Mouse (Mus musculus): ENCODE results near the gene Ajap1. TPM values are rescaled to one million over a fixed set of nuclear protein-coding genes. Genes with fewer than 3 reads are reported as not detected.
A peak's percentile ranks its signal among the peaks of the same experiment; 100 is the strongest.

Gene Ajap1
- polyA plus RNA-seq, 1 experiment from 2014 or later = 0.45 TPM

GRCm38 (mm10) chr4:153437196-153437595 lies 45.4 kb downstream of the Ajap1 start:
- Histone ChIP-seq H3K4me1 (peaks cover 20% of the 10 kb centered on the region), H3K27me3 (ENCODE audit: low read depth, poor library complexity, severe bottlenecking) (no peaks in the 10 kb centered on the region), H3K36me3 (no peaks in the 10 kb centered on the region), H3K4me3 (no peak overlapping the region), H3K9me3 (replicated peaks) (no peaks in the 10 kb centered on the region), H3K27ac (no peak overlapping the region)
- DNase-seq (ENCODE audit: low spot score) = no peak
- WGBS = 82% methylated on average over 9 of the region's 9 CpGs

- Histone ChIP-seq H3K27me3 (ENCODE audit: low read depth, poor library complexity, severe bottlenecking) (no peaks in the 10 kb centered on the region), H3K4me3 (no peak overlapping the region), H3K36me3 (no peaks in the 10 kb centered on the region), H3K27ac (0 out of 2 replicates have a peak overlapping the region, but pooled peaks have one; percentile 19), H3K9me3 (replicated peaks) (no peaks in the 10 kb centered on the region), H3K4me1 (peaks cover 20% of the 10 kb centered on the region)
- DNase-seq (ENCODE audit: low spot score) = no peak
- WGBS = 73% methylated on average over 5 of the region's 5 CpGs
Measured at GRCm38 (mm10) chr4:153435917-153436316, 46.7 kb downstream of the Ajap1 start.

DNA sequence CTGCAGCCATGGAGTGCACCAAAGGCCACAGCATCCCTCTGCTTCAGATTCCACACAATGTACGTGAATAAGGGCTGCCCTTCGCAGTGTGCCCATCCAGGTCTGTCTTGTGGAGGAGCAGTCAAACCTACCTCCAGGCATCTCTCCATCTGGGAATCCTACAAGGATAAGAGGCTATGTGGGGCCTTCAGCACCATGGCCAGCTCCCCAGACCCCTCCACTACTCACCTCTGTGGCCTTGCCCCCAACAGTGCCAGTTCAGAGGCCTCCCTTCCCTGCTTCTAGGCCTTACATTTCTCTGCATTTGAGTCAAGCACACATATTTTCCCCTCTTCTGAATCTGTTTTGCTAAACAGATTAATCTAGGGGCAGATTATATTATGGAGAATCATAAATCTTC lies 52.6 kb downstream of the Ajap1 start:
- H3K27ac ChIP-seq = no peak overlapping the region
- H3K36me3 ChIP-seq = no peaks in the 10 kb centered on the region
- H3K4me1 ChIP-seq = peaks cover 10% of the 10 kb centered on the region
- H3K4me3 ChIP-seq = no peak overlapping the region
- no peaks in the 10 kb centered on the region for H3K9me3 ChIP-seq (replicated peaks)
- 83% methylated on average over 2 of the region's 2 CpGs for WGBS
- peak; percentile 69 for DNase-seq (ENCODE audit: low spot score)
- H3K27me3 ChIP-seq (ENCODE audit: low read depth, poor library complexity, severe bottlenecking) = no peaks in the 10 kb centered on the region

- no peaks in the 10 kb centered on the region for H3K27me3 ChIP-seq (ENCODE audit: low read depth, poor library complexity, severe bottlenecking)
- H3K36me3 ChIP-seq = no peaks in the 10 kb centered on the region
- no peaks in the 10 kb centered on the region for H3K9me3 ChIP-seq (replicated peaks)
- peaks cover 10% of the 10 kb centered on the region for H3K4me1 ChIP-seq
- no peak overlapping the region for H3K4me3 ChIP-seq
- no peak overlapping the region for H3K27ac ChIP-seq
- DNase-seq (ENCODE audit: low spot score) = no peak
- WGBS = 80% methylated on average over 16 of the region's 16 CpGs
Measured at GRCm38 (mm10) chr4:153425961-153426656, 56.5 kb downstream of the Ajap1 start.

DNA sequence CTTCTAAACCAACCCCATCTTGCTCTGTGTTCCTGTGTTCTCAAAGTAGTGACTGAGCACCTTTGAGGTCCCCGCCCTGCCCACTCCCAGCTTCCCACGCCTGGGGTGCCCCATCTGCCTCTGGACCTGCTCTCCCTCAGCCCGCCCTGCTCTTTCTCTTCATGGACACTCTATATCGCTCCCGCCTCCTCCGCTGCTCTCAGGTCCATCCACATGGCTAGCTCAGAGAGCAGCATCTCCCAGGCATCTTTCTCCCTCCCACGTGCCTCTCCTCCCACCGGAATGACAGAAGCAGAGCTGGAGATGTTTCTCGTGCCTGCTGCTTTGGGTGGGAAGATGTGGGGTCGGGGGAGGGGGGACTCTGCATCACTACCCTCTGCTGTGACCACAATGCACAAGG lies 58.3 kb downstream of the Ajap1 start:
- 85% methylated on average over 10 of the region's 10 CpGs for WGBS
- Histone ChIP-seq H3K27me3 (ENCODE audit: low read depth, poor library complexity, severe bottlenecking) (no peaks in the 10 kb centered on the region), H3K36me3 (no peaks in the 10 kb centered on the region), H3K4me3 (no peak overlapping the region), H3K27ac (no peak overlapping the region), H3K4me1 (peaks cover 18% of the 10 kb centered on the region), H3K9me3 (replicated peaks) (no peaks in the 10 kb centered on the region)
- DNase-seq (ENCODE audit: low spot score) = no peak

- Histone ChIP-seq H3K27me3 (ENCODE audit: low read depth, poor library complexity, severe bottlenecking) (peaks cover 12% of the 10 kb centered on the region; the same call in 1 of the 2 replicates), H3K36me3 (no peaks in the 10 kb centered on the region), H3K27ac (0 out of 2 replicates have a peak overlapping the region, but pooled peaks have one; percentile 9), H3K4me1 (peaks cover 34% of the 10 kb centered on the region), H3K9me3 (replicated peaks) (no peaks in the 10 kb centered on the region), H3K4me3 (peak overlapping the region; percentile 50)
- DNase-seq (ENCODE audit: low spot score) = peak; percentile 55
- 2% methylated on average over 11 of the region's 12 CpGs for WGBS
Measured at GRCm38 (mm10) chr4:153417926-153418325, 64.7 kb downstream of the Ajap1 start.

- DNase-seq (ENCODE audit: low spot score) = peak; percentile 69
- 6% methylated on average over 23 of the region's 23 CpGs for WGBS
Measured at GRCm38 (mm10) chr4:153417164-153417896, 65.3 kb downstream of the Ajap1 start.

GRCm38 (mm10) chr4:153416111-153416510 lies 66.5 kb downstream of the Ajap1 start:
- Histone ChIP-seq H3K27ac (no peak overlapping the region), H3K4me1 (peaks cover 34% of the 10 kb centered on the region), H3K9me3 (replicated peaks) (no peaks in the 10 kb centered on the region), H3K36me3 (no peaks in the 10 kb centered on the region), H3K27me3 (ENCODE audit: low read depth, poor library complexity, severe bottlenecking) (peaks cover 12% of the 10 kb centered on the region; the same call in 1 of the 2 replicates), H3K4me3 (no peak overlapping the region)
- DNase-seq (ENCODE audit: low spot score) = no peak
- 63% methylated on average over 9 of the region's 9 CpGs for WGBS

More at GRCm38 (mm10) chr4:153417164-153417896, 65.3 kb downstream of the Ajap1 start:
- H3K36me3 ChIP-seq = no peaks in the 10 kb centered on the region
- peaks cover 12% of the 10 kb centered on the region; the same call in 1 of the 2 replicates for H3K27me3 ChIP-seq (ENCODE audit: low read depth, poor library complexity, severe bottlenecking)
- H3K4me3 ChIP-seq = peak overlapping the region; percentile 50
- 0 out of 2 replicates have a peak overlapping the region, but pooled peaks have one; percentile 9 for H3K27ac ChIP-seq
- no peaks in the 10 kb centered on the region for H3K9me3 ChIP-seq (replicated peaks)
- H3K4me1 ChIP-seq = peaks cover 34% of the 10 kb centered on the region

- no peak overlapping the region for H3K4me3 ChIP-seq
- no peaks in the 10 kb centered on the region for H3K9me3 ChIP-seq (replicated peaks)
- no peak overlapping the region for H3K27ac ChIP-seq
- no peaks in the 10 kb centered on the region for H3K36me3 ChIP-seq
- H3K4me1 ChIP-seq = no peaks in the 10 kb centered on the region
- no peaks in the 10 kb centered on the region for H3K27me3 ChIP-seq (ENCODE audit: low read depth, poor library complexity, severe bottlenecking)
- no peak for DNase-seq (ENCODE audit: low spot score)
- 90% methylated on average over 8 of the region's 8 CpGs for WGBS
Measured at GRCm38 (mm10) chr4:153398421-153398820, 84.2 kb downstream of the Ajap1 start.

DNA sequence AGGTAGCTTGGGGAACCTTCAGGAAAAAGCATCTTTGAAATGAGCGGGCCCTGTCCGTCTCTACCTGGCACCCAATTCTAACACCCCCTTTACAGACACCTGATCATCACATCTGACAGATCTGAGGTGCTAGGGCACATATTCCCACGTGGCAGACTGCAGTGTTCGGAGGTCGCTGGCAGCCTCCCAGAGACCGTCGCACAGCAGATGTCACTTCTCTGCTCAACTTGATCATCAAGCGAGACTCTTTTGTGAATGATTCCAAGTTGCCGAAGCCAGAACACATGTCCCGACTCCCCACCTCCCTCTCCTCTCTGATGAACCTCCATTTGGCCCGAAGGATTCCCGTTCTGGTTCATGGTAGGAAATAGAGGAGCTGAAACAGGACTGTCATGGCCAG lies 95.1 kb downstream of the Ajap1 start:
- H3K9me3 ChIP-seq (replicated peaks) = no peaks in the 10 kb centered on the region; the same call in 1 of the 2 replicates
- H3K4me1 ChIP-seq = no peaks in the 10 kb centered on the region
- WGBS = 95% methylated on average over 12 of the region's 12 CpGs
- H3K27me3 ChIP-seq (ENCODE audit: low read depth, poor library complexity, severe bottlenecking) = no peaks in the 10 kb centered on the region
- DNase-seq (ENCODE audit: low spot score) = no peak
- no peaks in the 10 kb centered on the region for H3K36me3 ChIP-seq
- no peak overlapping the region for H3K4me3 ChIP-seq
- H3K27ac ChIP-seq = no peak overlapping the region

GRCm38 (mm10) chr4:153381433-153381832 lies 101.2 kb downstream of the Ajap1 start:
- no peaks in the 10 kb centered on the region for H3K36me3 ChIP-seq
- WGBS = 73% methylated on average over 7 of the region's 7 CpGs
- no peak for DNase-seq (ENCODE audit: low spot score)
- H3K4me1 ChIP-seq = peaks cover 11% of the 10 kb centered on the region
- H3K9me3 ChIP-seq (replicated peaks) = no peaks in the 10 kb centered on the region; the same call in 1 of the 2 replicates
- no peaks in the 10 kb centered on the region for H3K27me3 ChIP-seq (ENCODE audit: low read depth, poor library complexity, severe bottlenecking)
- H3K27ac ChIP-seq = no peak overlapping the region
- no peak overlapping the region for H3K4me3 ChIP-seq

DNA sequence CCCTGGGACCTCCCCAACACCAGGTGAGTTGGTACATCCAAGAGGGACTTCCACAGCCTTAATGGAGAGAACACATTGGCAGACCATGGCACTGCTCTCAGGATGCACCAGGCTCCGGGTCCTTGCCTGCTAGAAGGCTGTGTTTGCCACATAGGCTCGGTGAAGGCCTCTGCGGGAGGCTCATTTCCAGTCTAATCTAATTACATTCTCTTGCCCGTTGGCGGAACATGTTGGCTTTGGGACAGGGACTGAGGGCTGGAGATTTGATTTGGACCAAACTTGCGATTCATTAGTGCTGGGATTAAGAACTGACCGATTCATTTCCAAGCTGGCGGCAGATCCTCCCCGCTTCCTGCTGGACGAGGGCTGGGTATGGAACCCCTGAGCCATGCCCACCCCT lies 101.7 kb downstream of the Ajap1 start:
- Histone ChIP-seq H3K36me3 (no peaks in the 10 kb centered on the region), H3K27me3 (ENCODE audit: low read depth, poor library complexity, severe bottlenecking) (no peaks in the 10 kb centered on the region), H3K27ac (no peak overlapping the region), H3K4me1 (peaks cover 11% of the 10 kb centered on the region), H3K9me3 (replicated peaks) (no peaks in the 10 kb centered on the region; the same call in 1 of the 2 replicates), H3K4me3 (no peak overlapping the region)
- 88% methylated on average over 10 of the region's 10 CpGs for WGBS
- DNase-seq (ENCODE audit: low spot score) = no peak

DNA sequence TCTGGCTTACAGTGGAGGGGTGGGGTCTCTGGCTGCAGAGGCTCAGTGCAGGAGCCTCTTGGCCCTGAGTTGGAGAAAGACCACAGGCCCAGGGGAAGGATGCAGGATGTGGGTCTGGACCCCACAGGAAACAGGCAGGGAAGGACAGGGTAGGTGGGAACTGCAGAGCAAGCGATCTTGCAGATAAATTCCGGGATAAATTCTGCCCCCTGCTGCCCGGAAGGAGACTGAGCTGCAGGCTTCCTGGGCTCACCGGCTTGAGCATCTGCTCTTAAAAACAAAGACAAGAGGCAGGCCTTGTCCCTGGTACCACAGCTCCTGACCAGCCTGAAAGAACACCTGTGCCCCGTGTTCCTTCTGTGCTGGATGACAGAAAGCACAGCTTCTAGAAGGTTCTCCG lies 104.6 kb downstream of the Ajap1 start:
- peaks cover 11% of the 10 kb centered on the region for H3K4me1 ChIP-seq
- no peaks in the 10 kb centered on the region for H3K36me3 ChIP-seq
- peak; percentile 55 for DNase-seq (ENCODE audit: low spot score)
- WGBS = 23% methylated on average over 6 of the region's 6 CpGs
- H3K4me3 ChIP-seq = no peak overlapping the region
- no peaks in the 10 kb centered on the region for H3K27me3 ChIP-seq (ENCODE audit: low read depth, poor library complexity, severe bottlenecking)
- no peaks in the 10 kb centered on the region; the same call in 1 of the 2 replicates for H3K9me3 ChIP-seq (replicated peaks)
- peak overlapping the region; percentile 46 for H3K27ac ChIP-seq

All from limb, embryonic 10.5 days (tissue).